Mouse (Mus musculus): ENCODE data around the gene Ramp2. TPM values are rescaled to one million over a fixed set of nuclear protein-coding genes. Genes with fewer than 3 reads are reported as not detected.

The Ramp2 gene
- polyA plus RNA-seq, 1 experiment from 2014 or later, result 95.1 TPM

DNA sequence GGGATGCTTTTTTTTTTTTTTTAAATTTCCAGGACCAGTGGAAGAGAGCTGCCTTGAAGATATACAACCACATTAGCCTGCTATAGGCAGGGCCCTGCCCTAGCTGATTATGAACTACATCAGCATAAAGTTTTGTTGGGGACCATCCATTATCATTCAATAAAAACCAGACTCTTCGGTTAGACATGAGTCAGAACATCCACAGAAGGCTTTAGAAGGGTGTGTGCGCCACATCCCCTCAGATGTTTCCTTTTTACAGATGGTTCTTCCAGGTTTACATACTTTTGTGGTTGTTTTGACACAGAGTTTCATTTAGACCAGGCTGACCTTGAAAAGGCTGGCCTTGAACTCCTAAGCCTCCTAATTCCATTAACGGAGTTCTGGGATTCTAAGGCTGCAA is 21.5 kb upstream of the Ramp2 start:
- no peaks in the 10 kb centered on the region for H3K27me3 ChIP-seq (replicated peaks; ENCODE audit: control insufficient read depth, insufficient read depth, low read length)
- no peaks in the 10 kb centered on the region for H3K36me3 ChIP-seq (ENCODE audit: control insufficient read depth, insufficient read depth, low read length)
- WGBS, result 79% methylated on average over 3 of the region's 3 CpGs
- H3K9me3 ChIP-seq (ENCODE audit: control insufficient read depth, low read length), result no peaks in the 10 kb centered on the region
- H3K4me1 ChIP-seq (ENCODE audit: control insufficient read depth, insufficient read depth, low read length), result peaks cover 17% of the 10 kb centered on the region
- H3K9ac ChIP-seq (ENCODE audit: low read depth, low read length), result no peak overlapping the region
- H3K4me3 ChIP-seq (ENCODE audit: low read length), result no peak overlapping the region
- no peak overlapping the region for H3K4me2 ChIP-seq (ENCODE audit: low read depth, low read length)
- no peak overlapping the region for H3K27ac ChIP-seq (ENCODE audit: low read length)
- ATAC-seq, result no peak

DNA sequence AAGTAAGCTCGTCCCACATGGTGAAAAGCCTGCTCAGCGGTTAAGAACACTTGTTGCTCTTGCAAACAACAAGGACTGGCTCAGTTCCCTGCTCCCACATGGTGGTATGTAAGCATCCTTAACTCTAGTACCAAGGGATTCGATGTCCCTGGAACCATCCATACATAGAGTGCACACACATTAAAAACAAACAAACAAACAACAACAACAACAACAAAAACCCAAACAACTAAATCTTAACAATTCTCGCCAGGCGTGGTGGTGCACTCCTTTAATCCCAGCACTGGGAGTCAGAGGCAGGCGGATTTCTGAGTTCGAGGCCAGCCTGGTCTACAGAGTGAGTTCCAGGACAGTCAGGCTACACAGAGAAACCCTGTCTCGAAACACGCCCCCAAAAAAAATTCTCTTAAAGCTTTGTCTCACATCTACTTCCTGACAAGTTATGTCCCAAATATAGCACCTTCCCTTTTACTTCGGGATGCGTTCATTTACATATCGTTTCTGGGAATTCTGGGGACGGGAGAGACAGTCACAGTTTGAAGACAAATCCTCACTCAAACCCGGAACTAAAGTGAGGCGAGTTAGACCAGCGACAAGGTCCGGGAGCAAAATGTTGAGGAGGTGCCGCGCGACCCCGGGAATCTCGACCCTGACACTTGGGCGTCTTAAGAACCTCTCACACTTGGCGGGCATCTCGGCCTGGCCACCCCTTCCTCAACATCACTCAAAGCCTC is 20.3 kb upstream of the Ramp2 start:
- H3K27me3 ChIP-seq (replicated peaks; ENCODE audit: control insufficient read depth, insufficient read depth, low read length), result no peaks in the 10 kb centered on the region
- peak overlapping the region; percentile 62 for H3K27ac ChIP-seq (ENCODE audit: low read length)
- peak overlapping the region; percentile 76 for H3K4me3 ChIP-seq (ENCODE audit: low read length)
- no peak for ATAC-seq
- 18% methylated on average over 25 of the region's 25 CpGs for WGBS
- peak overlapping the region; percentile 88 for H3K9ac ChIP-seq (ENCODE audit: low read depth, low read length)
- H3K4me1 ChIP-seq (ENCODE audit: control insufficient read depth, insufficient read depth, low read length), result peaks cover 28% of the 10 kb centered on the region
- peak overlapping the region; percentile 66 for H3K4me2 ChIP-seq (ENCODE audit: low read depth, low read length)
- H3K9me3 ChIP-seq (ENCODE audit: control insufficient read depth, low read length), result no peaks in the 10 kb centered on the region
- no peaks in the 10 kb centered on the region for H3K36me3 ChIP-seq (ENCODE audit: control insufficient read depth, insufficient read depth, low read length)

DNA sequence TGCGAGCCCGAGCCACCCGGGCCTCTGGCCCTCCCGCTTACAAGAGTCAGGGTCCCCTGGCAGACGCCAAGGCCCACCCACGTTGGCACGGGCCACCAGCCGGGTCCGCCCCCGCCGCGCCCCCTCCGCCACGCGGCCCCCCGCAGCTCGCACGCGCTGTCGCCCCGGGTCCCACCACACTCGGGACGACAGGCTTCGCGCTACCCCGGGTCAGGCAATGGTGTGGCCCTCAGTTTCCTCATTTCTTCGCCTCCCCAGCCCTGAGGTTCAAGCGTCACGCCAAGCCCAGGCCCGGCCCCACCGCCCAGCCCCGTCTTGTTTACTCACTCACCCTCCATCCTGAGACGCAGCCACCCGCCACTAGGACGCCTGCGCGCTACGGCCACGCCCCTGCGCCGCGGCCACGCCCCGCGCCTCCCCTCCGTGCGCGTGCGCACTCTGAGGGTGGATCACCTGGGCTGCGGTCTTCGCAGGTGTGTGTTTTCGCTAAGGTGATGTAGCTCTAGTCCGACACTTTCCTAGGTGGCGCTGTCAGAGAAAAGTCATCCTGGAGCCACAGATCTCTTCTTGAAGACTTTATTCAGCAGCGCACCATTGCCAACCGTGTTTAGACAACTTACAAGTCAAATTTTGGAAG is 19.6 kb upstream of the Ramp2 start, which contains the start of gene Ezh1:
TSS of gene Ezh1 (minus strand) at position 399 of the 637 bp plus-strand sequence.
- ATAC-seq, result peak; percentile 94
- H3K27ac ChIP-seq (ENCODE audit: low read length), result peak within 1 kb of the TSS; percentile 62
- no peaks in the 10 kb centered on the region for H3K36me3 ChIP-seq (ENCODE audit: control insufficient read depth, insufficient read depth, low read length)
- H3K9me3 ChIP-seq (ENCODE audit: control insufficient read depth, low read length), result no peaks in the 10 kb centered on the region
- peak within 1 kb of the TSS; percentile 66 for H3K4me2 ChIP-seq (ENCODE audit: low read depth, low read length)
- no peaks in the 10 kb centered on the region for H3K27me3 ChIP-seq (replicated peaks; ENCODE audit: control insufficient read depth, insufficient read depth, low read length)
- H3K4me1 ChIP-seq (ENCODE audit: control insufficient read depth, insufficient read depth, low read length), result peaks cover 30% of the 10 kb centered on the region
- H3K4me3 ChIP-seq (ENCODE audit: low read length), result peak within 1 kb of the TSS; percentile 76
- 1% methylated on average over 56 of the region's 56 CpGs for WGBS
- peak within 1 kb of the TSS; percentile 88 for H3K9ac ChIP-seq (ENCODE audit: low read depth, low read length)

DNA sequence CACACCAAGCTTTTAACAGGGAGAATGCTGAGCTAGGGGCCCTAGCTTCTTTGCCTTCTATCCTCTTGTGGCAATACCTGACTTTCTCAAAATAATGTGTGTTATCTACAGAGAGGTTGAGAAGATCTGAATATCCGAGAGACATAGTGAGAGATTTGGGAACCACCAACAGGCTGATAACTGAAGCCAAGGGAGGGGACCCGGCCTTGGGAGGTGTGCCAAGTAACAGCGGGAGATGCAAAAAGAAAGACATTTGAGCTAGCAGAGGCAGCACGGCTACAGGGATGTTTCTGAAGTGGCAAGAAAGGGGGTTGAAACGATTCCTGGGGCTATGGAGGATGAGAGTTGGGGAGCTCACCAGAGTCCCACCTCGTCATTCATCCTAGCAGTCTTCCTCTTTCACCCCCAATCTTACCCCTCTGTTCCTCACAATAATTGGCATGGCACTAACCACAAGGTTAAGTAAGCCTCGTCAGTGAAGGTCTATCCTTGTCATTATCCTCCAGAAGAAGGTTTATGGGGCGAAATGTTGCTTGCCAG is 16.4 kb upstream of the Ramp2 start:
- H3K9ac ChIP-seq (ENCODE audit: low read depth, low read length), result no peak overlapping the region
- no peaks in the 10 kb centered on the region for H3K36me3 ChIP-seq (ENCODE audit: control insufficient read depth, insufficient read depth, low read length)
- H3K27ac ChIP-seq (ENCODE audit: low read length), result peak overlapping the region; percentile 93
- H3K4me1 ChIP-seq (ENCODE audit: control insufficient read depth, insufficient read depth, low read length), result peaks cover 37% of the 10 kb centered on the region
- no peak for ATAC-seq
- no peak overlapping the region for H3K4me3 ChIP-seq (ENCODE audit: low read length)
- H3K27me3 ChIP-seq (replicated peaks; ENCODE audit: control insufficient read depth, insufficient read depth, low read length), result no peaks in the 10 kb centered on the region
- no peaks in the 10 kb centered on the region for H3K9me3 ChIP-seq (ENCODE audit: control insufficient read depth, low read length)
- no peak overlapping the region for H3K4me2 ChIP-seq (ENCODE audit: low read depth, low read length)
- 41% methylated on average over 8 of the region's 8 CpGs for WGBS

DNA sequence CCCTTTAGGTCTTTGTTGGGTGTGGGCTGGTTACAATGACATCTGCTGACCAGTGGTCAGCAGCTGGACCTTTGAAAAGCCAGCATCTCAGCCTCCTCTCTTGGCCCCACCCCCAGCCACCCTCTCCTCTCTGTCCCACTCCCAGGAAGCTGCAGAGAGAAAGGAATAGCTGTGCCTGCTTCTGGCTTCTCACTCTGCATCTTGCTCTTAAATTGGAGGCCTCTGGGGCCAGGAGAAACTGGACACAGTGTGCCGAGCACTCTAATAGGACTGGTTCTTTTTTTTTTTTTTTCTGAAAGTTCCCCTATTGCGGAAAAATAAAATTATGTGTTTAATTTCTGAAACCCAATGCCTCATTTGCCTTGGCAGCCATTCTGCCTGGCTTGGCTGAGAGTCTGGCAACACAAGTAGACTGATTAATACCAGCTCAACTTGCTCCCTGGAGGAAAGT is 15.7 kb upstream of the Ramp2 start:
- Histone ChIP-seq H3K4me2 (ENCODE audit: low read depth, low read length) (peak overlapping the region; percentile 51; the same call in 1 of the 2 replicates), H3K9ac (ENCODE audit: low read depth, low read length) (no peak overlapping the region)
- 47% methylated on average over 2 of the region's 2 CpGs for WGBS

DNA sequence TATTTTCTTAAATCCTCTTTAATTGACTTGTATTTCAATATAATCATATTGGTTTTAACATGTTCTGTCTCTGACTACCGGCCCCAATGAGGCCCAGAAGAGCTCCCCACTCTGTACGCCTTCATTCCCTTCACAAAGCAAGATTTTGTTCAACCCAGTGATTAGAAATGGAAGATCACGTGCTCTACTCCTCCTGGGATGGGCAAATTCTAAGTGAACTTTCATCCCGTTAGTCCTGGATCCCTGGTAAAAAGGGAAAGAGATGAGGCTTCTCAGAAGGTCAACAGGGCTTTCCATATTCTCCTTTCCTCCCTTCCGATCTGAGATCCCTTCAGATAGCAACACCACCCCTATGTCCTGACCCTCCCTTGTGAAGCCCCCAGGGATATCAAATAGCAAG is 15.3 kb upstream of the Ramp2 start:
- H3K9ac ChIP-seq (ENCODE audit: low read depth, low read length), result peak overlapping the region; percentile 53; the same call in 1 of the 2 replicates

More for the DNA sequence above, 15.7 kb upstream of the Ramp2 start:
- H3K9me3 ChIP-seq (ENCODE audit: control insufficient read depth, low read length), result no peaks in the 10 kb centered on the region
- H3K4me3 ChIP-seq (ENCODE audit: low read length), result no peak overlapping the region
- no peaks in the 10 kb centered on the region for H3K36me3 ChIP-seq (ENCODE audit: control insufficient read depth, insufficient read depth, low read length)
- H3K4me1 ChIP-seq (ENCODE audit: control insufficient read depth, insufficient read depth, low read length), result peaks cover 33% of the 10 kb centered on the region
- peak overlapping the region; percentile 93 for H3K27ac ChIP-seq (ENCODE audit: low read length)
- no peak for ATAC-seq
- H3K27me3 ChIP-seq (replicated peaks; ENCODE audit: control insufficient read depth, insufficient read depth, low read length), result no peaks in the 10 kb centered on the region

DNA sequence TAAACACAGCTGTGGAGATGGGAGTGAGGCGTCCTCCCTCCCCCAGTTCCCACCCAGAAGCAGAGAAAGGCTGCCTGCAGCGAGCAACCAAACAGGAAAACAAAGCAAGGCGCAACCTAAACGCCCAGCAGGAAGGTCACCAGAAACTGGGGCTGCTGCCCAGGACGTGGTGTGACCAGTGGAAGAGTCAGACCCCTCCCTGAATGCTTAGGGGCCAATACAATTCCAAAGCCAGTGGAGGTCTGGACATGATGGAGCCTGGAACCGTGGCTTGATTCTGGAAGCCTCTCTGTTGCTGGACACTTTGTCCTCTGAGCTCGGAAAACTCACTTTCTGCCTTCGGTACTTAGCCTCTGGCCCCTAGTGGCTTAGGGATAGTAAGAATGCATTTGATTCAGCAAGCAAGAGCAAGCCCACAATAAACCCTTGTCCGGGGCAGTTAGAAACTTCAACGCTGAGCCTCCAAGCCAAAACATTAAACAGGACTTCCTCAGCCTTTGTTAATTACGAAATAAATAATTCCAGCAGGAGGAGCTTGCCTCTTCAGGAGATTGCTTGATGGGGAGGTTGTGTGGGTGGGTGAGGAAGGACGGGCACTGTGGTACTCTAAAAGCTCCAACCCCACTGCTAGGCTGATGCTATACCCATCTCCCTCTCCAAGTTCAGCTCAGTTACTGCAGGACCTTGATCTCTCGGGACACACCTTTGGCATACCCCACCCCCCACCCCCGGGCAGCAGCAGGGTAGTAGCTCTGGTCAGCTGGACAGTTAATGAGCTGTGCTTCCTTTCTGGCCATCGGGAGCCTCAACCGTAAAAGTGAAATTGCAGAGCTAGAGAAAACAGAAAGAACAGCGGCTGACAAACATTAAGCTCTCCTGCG is 14.6 kb upstream of the Ramp2 start:
- no peaks in the 10 kb centered on the region for H3K27me3 ChIP-seq (replicated peaks; ENCODE audit: control insufficient read depth, insufficient read depth, low read length)
- H3K4me3 ChIP-seq (ENCODE audit: low read length), result peak overlapping the region; percentile 28
- H3K27ac ChIP-seq (ENCODE audit: low read length), result peak overlapping the region; percentile 93
- peaks cover 29% of the 10 kb centered on the region for H3K4me1 ChIP-seq (ENCODE audit: control insufficient read depth, insufficient read depth, low read length)
- no peaks in the 10 kb centered on the region for H3K9me3 ChIP-seq (ENCODE audit: control insufficient read depth, low read length)
- H3K36me3 ChIP-seq (ENCODE audit: control insufficient read depth, insufficient read depth, low read length), result no peaks in the 10 kb centered on the region
- whole genome bisulfite sequencing, result 8% methylated on average over 18 of the region's 18 CpGs
- peak; percentile 37 for ATAC-seq
- H3K4me2 ChIP-seq (ENCODE audit: low read depth, low read length), result peak overlapping the region; percentile 51
- peak overlapping the region; percentile 53 for H3K9ac ChIP-seq (ENCODE audit: low read depth, low read length)

More for the DNA sequence above, 15.3 kb upstream of the Ramp2 start:
- ATAC-seq, result no peak
- Histone ChIP-seq H3K4me1 (ENCODE audit: control insufficient read depth, insufficient read depth, low read length) (peaks cover 29% of the 10 kb centered on the region), H3K4me2 (ENCODE audit: low read depth, low read length) (peak overlapping the region; percentile 51), H3K4me3 (ENCODE audit: low read length) (peak overlapping the region; percentile 28), H3K27ac (ENCODE audit: low read length) (peak overlapping the region; percentile 93), H3K27me3 (replicated peaks; ENCODE audit: control insufficient read depth, insufficient read depth, low read length) (no peaks in the 10 kb centered on the region), H3K36me3 (ENCODE audit: control insufficient read depth, insufficient read depth, low read length) (no peaks in the 10 kb centered on the region), H3K9me3 (ENCODE audit: control insufficient read depth, low read length) (no peaks in the 10 kb centered on the region)
- 28% methylated on average over 5 of the region's 5 CpGs for WGBS

DNA sequence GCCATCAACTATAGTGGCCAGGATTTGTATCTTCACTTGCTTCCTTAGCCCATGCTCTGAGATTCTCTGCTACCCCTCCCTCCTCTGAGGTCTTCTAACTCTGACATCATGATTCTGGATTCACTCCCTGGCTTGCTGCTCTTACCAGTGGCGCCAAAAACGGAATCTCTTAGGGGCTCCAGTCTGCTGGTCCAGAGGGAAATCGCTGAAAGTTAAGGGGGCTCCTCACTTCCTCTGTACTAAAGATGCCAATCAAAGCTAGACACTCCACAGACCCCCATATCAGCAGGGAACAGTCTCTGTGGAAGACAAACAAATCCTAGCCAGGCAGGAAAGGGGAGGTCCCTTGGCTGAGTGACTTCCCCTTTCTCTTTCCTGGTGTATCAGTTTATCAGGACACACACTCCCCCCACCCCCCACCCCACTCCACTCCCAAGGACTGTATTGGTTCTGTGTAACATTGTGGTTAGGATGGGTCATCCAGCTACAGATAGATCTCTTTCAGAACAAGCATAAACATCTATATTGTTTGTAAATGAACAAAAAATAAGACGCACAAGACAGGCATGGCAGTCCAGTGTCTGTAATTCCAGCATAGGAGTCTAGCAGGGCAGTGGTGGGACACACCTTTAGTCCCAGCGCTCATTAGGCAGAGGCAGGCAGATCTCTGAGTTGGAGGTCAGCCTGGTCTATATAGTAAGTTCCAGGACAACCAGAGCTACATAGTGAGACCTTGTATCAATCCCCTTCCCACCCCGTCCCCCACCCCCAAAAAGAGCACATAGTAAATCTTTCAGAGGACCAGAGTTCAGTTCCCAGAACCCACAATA is 13.6 kb upstream of the Ramp2 start:
- H3K9me3 ChIP-seq (ENCODE audit: control insufficient read depth, low read length), result no peaks in the 10 kb centered on the region
- ATAC-seq, result peak; percentile 76
- H3K27ac ChIP-seq (ENCODE audit: low read length), result peak overlapping the region; percentile 93
- whole genome bisulfite sequencing, result 43% methylated on average over 6 of the region's 6 CpGs
- peak overlapping the region; percentile 28 for H3K4me3 ChIP-seq (ENCODE audit: low read length)
- no peaks in the 10 kb centered on the region for H3K27me3 ChIP-seq (replicated peaks; ENCODE audit: control insufficient read depth, insufficient read depth, low read length)
- H3K9ac ChIP-seq (ENCODE audit: low read depth, low read length), result peak overlapping the region; percentile 53
- peaks cover 29% of the 10 kb centered on the region for H3K4me1 ChIP-seq (ENCODE audit: control insufficient read depth, insufficient read depth, low read length)
- H3K36me3 ChIP-seq (ENCODE audit: control insufficient read depth, insufficient read depth, low read length), result no peaks in the 10 kb centered on the region
- H3K4me2 ChIP-seq (ENCODE audit: low read depth, low read length), result peak overlapping the region; percentile 51

Measured in intestine, embryonic 16.5 days (tissue).